Mouse (Mus musculus) hindlimb bud, embryonic 11.5 days (tissue): ENCODE data around the gene Kmt2c.
"Not testable (repeated sequence)": the region's sequence is repeated elsewhere in the genome, so short reads cannot be mapped to it uniquely, and the experiment has no call there.

ENCODE experiments used
- DNase-seq: peaks from one replicate; pipeline ENCODE4 v3.0.0-alpha.2; 2012; ENCODE audit warnings: low read depth, low spot score; ENCODE audit errors: extremely low spot score

Gene Kmt2c

DNA sequence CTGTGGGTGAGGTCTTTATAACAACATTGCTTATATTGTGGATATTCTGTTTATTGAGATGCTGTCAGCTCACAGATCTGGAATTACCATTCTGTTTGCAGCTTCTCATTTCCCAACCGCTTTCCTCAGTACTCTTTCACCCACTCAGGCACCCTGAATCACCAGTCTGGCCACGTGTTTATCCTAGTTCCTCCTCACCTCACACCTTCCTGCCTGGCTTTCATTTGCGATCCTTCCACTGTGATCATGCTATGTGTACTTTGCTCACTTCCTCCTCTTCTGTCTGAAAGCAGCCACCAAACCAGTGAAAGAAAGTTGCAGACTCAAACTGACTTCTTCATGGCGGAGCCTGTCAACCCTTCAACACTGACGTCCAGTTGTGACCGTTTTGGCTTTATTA lies 255.5 kb downstream of the Kmt2c start:
- no peak for DNase-seq

DNA sequence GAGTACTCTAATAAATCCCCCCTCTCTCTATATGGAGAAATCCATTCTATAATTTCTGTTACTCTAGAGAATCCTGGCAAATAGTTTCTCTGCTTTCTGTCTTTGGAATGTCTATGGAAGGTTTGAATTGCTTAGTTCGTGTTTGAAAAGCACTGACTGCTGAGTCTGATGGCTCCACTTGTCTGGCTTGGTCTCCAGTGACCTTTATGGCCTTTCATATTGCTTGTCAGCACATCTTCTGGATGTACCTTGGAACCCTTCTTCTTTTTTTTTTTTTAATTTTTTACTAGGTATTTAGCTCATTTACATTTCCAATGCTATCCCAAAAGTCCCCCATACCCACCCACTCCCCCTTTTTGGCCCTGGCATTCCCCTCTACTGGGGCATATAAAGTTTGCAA lies 274.2 kb downstream of the Kmt2c start:
- DNase-seq = not testable (repeated sequence)

GRCm38 (mm10) chr5:25222752-25223702 lies 275.6 kb downstream of the Kmt2c start, which contains the start of gene E130116L18Rik:
TSS of gene E130116L18Rik (minus strand) at chr5:25223153.
- DNase-seq = peak; percentile 63
